Mouse (Mus musculus) kidney, adult 9 months (tissue): ENCODE measurements around the gene Kcnh1.

Experiments used
- DNase-seq: peaks from one replicate; pipeline ENCODE4 v3.0.0; 2022

Kcnh1 gene

DNA sequence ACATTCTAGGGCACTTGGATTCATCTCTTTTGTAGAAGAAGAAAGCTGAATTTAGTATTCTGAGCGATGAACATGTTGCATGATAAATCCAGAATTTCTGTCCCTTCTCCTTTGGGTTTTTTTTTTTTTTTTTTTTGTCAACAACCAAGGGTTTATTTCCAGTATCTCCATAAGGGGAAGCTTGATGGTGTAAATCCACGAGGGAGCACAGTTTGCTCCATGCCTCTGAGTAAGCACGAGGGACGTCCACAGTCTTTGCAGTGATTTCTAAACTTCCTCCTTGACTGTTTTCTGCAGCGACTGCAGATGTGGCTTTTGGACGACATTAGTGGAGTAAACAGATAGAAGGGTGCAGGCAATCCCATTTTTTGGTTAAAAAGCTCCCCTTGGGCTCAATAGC lies 140.6 kb downstream of the Kcnh1 start:
- DNase-seq, result no peak

DNA sequence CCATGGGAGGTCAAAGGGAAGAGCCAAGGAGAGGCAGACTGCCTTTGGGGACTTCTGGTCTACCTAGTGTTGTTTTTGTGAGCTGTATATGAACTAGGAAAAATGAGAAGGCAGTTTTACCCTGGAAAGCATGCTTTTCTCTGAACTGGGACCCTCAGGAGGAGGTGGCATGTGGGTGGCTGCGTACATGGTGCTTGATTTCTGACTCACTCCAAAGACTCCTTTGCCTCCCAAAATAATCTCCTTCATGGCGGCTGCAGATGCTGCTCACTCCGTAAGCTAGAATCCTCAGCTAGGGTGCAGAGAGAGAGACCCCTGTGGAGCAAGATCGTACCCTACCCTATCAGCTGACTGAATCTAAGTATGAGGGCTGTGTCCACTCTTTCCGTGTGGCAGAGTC lies 145.5 kb downstream of the Kcnh1 start:
- DNase-seq, result no peak

DNA sequence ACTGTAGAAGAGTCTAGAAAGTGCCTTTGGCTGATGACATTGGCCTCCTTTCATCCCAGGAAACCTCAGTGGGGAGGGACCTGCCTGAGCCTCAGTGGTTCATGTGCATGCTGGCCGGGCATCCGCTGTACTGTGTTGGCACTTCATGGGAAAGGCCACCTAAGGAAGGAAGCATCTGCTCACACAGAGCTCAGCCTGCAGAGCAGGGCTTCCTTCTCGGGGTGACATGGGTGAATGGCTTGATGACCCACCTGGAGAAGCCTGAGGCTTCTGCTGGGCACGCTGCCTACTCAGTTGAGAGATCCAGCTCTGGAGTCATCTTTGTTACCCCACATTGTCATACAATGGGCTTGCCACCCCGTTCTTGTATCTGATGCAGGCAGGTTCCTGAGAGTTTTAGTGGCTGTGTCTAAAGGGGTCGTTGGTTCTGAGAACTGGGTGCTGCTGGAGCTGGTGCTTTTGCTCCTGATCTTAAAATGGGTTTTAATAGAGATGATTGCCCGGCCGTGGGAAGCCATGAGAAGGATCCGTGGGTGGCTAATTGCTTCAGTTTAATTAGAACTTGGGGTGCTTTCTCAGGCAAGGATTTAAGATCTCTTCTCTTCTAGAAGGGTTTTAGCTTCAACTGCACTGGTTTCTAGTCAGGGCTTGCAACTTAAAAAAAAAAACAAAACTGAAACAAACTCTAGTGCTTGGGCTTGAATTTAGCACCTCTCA lies 148.9 kb downstream of the Kcnh1 start:
- no peak for DNase-seq

DNA sequence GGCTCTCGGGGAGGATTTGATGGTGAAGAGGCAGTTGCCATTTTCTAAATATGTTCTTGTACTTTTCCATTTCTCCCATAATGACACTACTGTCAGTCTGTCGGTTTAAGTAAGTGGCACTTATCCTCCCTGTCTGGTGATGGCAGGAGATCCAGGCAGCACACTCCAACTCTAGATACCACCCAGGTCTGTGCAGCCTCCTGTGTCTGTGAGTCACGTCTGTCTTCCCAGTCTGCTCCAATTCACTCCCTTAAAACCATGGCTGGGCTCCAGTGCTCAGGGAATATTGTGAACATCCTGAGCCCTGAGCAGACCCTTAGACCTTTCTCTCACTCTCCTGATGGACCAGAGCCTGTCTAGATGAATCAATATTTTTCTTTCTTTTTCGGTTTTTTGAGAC lies 151.2 kb downstream of the Kcnh1 start:
- no peak for DNase-seq

DNA sequence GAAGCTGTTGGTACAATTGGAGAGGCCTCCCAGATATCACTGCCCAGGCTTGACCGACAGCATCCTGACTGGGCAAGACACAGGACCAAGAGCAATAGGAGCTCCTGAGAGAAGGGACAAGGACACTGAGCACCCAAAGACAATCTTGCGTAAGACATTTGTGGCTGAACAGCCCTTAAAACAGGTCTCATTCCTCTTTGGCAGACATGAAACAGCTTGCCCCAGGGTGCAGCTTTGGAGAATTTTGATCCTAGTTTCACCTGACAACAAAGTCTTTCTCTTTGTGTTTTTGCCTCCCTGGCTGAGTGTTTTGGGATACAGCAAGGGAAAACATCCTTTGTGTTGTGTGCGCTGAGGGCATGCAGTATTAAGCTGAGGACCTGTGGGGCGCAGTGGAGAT lies 153.4 kb downstream of the Kcnh1 start:
- DNase-seq, result no peak

DNA sequence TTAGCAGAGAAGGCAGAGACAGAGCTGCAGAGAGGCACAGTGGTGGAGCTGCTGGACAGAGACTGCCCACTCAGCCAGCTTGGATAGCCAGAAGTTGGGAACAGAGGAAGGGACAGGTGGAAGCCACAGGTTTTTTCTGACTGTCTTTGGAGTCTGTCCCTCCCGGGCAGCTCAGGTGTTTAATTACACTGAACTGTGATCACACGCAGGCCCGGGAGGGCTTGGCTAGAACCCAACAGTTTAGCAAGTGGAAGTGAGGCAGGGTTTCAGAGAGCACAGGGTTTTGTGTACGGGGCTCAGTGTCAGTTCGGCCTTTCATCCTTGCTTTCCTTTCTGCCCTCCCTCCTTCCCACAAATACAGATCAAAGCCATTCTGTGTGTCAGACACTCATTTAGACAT lies 156.8 kb downstream of the Kcnh1 start:
- peak; percentile 18 for DNase-seq

DNA sequence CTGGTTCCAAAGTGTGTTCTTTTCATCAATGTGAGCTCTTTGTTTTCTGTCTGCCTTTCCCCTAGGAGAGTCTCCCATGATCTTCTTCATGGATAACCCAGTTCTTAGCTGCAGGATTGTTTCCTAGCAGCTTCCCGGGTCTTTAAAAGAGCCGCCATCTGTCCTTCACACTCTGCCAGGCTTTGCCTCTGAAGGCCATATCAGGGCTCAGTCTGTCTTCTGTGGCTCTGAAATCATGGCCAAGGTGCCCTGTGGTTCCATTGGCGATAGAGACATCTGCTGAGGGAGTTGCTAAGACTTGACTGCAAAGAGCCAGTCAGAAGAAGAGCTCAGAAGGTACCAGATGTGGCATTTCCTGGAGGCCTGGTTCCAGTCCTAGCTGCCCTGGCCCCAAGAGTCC lies 165.7 kb downstream of the Kcnh1 start:
- no peak for DNase-seq

DNA sequence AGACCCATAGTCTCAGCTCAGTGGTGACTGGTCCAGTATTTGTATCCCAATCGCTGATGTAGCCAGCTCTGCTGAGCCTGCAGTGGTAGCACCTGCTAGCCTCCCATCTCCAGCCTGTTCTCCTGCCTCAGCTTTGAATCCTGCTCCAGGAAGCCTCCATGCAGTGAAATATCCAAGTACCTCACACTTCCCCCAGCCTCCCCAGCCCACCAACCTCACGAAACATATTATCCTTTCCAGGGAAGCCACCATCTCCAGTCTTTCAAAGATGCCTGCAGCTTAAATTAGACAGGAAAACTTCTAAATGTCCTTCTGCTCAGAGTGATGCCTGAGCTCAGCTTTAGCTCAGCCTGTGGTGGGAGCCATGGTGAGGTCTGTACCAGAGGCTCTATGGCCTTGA lies 168.6 kb downstream of the Kcnh1 start:
- DNase-seq, result no peak

DNA sequence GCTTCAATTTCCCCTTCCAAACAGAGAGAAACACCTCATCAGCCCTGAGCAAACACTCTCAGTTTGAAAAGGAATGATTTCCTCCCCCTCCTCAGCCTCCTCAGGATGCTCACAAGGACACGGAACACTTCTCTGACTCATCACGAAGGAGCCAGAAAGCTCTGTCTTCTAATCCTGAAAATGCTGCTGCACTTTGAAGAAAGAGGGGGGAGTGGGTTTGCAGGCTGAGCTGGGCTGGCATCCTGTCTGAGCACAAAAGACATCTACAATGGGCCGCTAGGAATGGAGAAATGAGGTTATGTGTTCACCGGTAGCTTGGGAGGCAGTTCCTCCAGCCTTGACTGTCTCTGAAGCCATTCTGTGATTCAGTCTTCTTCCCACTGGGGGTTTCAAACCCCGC lies 177.8 kb downstream of the Kcnh1 start:
- no peak for DNase-seq

DNA sequence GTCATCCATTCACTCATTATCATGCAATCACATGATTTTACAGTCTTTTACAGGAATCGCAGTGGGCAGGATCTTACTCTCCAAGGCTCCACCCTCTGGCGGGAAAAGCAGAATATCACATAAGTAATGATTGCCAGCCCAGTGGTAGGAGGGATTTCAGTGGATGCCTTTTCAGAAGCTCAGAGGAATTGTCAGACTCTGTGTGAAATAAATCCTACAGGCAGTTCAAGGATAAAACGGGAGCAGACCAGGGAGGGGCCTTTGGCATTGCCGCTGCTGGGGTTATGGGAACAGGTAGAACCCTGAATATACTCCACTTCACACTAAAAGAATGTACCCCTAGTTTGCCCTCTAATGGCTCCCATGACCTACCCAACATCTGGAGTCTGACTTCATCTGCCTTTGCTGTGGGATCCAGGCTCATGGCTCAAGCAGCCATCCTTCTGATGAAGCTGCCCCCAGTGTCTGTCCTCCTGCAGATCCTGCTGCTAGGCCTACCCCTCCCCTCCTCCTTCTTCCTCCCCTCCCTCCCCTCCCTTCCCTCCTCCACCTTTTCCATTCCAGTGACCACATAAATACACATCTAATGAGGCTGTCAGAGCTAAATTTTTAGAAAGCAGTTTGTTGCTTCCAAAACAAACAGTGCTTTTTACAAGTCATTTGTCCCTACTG lies 181.5 kb downstream of the Kcnh1 start:
- DNase-seq, result no peak

DNA sequence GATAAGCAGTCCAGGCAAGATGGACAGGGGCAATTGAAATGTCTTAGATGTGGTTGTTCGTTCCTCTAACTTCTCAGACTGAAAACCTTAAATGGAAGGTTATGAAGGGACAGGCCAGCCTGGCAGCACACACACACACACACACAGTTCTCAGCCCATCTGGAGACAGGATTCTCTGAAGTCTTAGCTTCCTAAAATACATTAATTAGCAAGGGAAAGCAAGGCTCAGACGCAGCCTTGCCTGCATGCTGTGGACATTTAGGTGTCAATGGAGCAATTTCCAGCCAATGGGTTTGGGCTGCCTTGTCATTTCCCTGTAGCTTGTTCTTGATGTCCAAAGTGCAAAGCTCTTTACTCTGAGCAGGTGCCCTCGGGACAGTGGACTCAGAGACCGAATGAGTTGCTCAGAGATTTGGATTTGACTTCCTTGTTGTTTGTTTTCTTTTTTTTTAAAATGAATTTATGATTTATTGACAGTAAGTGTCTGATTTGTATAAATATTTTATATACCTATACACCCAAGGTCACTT lies 188.0 kb downstream of the Kcnh1 start:
- DNase-seq, result peak; percentile 43

DNA sequence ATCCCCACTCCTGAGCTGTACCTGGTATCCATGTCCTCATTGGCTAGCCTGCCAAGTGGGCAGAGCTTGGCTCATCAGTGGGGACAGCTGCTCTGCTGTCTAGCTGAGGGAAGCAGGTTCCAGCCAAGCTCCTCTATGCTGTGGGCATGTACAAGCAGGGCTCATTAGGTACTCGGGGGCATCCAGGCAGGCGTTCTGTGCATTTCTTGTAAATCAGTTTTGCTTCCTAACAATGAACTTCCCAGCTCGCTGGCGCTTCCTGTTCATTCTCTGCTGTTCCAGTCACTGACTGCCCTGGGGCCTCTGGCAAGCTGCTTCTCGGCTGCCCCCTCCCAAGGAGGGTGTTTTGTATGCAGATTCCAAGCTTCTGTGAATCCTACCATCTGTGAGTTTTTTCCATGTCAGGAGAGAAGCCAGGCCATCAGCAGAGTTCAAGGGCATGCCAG lies 190.0 kb downstream of the Kcnh1 start:
- no peak for DNase-seq

DNA sequence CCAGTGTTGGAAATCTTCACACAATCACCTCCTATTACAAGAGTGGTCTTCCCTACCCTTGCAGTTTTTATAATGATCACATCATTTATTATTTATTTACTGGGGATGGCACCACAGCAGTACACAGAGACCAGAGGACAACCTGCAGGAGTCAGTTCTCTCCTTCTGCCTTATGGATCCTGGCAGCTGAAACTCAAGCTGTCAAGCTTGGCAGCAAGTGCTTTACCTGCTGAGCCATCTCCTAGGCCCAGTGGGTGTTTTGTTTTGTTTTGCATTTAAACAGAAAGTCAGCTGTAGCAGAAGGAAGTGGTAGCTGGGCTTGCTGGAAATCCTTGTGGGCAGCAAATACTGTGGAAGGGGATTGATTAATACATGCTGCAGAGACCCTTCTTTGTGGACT lies 197.1 kb downstream of the Kcnh1 start:
- DNase-seq, result no peak

DNA sequence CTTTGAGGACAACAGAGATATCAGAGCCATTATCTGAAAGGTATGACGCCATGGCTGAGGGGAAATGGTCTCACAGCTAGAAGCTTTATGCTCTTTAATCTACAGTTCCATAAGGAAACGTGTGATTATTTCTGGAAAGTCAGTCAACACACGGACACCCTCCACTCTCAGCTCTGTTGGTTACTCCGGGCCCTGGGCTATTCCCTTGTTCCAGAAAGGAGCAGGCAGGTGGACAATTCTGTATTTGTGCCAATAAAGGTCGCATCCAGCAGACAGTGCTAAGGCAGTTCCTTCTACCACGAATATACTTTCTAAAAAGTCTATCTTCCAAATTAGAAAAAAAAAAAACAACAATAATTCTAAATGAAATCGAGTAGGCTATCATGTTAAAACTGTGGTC lies 200.5 kb downstream of the Kcnh1 start:
- DNase-seq, result no peak

DNA sequence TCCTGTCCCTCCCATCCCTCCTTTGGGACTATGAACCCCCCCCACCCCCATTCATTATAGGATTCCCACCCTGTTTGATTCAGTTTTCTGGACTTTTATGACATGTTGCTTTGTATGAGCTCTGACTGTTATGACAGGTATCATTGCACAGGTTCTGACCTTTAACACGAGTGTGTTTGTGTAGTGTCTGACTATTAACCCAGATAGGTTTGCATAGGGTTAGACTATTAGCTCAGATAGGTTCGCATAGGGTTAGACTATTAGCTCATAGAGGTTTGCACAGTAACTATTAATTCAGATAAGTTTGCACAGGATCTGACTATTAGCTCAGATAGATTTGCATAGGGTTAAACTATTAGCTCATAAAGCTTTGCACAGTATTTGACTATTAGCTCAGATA lies 201.7 kb downstream of the Kcnh1 start:
- no peak for DNase-seq

DNA sequence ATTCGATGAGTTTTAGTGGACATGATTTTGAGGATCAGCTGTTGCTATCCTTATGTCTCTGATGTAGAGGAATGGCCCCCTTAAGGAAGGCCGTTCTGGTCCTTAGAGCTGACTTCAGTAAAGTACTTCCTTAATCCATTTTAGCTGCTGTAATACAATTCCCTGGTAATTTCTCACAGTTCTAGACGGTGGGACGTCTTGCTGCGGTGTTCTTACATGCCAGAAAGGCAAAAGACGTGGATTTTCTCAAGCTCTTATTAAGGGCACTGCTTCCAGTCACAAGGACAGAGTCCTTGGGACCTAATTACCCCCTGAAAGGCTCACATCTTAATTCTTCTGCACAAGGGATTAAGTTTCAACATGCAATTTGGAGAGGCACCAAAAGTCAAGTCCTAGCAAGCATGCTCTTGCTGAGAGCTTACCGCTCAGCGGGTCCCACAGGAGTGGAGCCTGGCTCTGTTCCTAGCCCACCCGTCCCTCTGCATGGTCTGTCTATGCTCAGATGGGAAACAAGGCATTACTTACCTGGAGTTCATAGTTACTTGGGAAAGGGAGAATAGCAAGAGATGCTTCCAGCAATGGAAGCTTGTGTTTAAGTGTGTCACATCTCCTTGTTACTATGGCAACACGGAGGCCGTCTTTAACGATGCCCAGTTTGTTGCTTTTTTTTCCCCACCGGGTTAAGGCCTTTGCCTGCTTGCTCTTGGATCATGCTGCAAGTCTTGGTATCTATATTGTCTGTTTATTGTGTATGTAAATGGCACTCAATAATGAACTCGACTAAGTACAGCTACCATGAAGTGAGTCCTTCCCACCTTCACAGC lies 209.3 kb downstream of the Kcnh1 start:
- no peak for DNase-seq

DNA sequence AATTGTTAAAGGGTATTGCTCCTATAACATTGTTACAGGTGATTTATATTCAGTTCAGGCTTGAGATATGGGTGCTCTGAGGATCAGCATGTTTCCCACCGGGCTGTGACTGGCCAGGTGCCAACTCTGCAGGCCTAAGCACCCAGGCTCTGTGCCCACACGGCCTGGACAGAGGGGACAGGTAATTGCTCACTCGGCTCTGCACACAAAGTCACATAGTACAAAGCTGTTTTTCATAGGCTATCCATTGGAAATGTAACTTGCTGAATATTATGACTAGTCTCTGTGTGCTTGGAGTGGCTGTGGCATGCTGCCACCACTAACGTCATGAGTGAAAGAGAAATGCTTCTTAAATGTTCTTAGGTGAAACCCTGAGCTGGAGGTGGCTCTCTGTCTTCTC lies 210.4 kb downstream of the Kcnh1 start:
- peak; percentile 30 for DNase-seq

DNA sequence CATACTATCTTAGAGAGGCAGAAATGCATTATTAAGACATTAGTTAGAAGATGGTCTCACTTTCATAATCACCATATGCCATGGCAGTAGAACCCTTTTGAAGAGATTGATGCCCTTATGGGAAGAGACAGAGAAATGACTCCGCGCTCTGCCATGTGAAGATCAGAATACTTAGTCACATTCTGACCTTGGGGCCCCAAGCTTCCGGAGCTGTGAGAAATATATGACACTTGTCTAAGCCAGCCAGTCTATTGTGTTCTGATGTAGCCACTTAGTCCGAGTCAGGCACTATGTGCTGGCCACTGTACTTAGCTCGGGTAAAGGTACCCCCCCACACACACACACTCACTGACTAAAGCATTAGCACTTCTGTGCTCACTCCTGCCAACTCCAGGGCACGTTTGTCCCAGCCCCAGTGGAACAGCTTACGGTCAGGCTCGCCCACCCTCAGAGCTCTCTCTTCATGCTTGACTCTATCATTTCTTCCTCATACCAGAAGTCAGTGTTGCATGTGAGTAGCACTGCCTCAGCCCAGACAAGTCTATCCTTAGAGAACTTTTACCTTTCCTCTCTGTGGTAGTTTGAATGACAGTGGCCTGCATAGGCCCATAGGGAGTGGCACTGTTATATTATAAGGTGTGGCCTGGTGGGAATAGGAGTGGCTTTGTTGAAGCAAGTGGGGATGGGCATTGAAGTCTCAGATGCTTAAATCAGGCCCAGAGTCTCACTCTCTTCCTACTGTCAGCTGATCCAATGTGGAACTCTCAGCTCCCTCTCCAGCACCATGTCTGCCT lies 212.5 kb downstream of the Kcnh1 start:
- no peak for DNase-seq

DNA sequence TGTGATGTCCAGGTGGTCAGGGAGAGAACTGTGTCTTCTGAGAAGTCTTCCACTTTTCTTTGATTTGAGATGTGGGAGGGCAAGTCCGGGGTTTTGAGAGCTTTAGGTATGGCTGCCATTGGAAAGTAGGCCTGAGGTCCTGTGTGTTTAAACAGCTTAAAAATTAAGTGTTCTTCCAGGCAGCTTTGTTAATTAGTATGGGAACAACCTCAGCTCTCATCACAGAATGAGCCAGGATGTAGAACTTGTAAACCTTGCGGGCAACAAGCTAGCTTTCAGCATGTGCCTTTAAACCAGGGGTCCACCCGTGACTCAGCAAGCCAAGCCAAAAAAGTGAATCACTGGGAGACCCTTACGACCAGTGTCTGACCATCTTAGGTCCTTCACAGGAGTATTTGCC lies 214.6 kb downstream of the Kcnh1 start:
- peak; percentile 73 for DNase-seq

DNA sequence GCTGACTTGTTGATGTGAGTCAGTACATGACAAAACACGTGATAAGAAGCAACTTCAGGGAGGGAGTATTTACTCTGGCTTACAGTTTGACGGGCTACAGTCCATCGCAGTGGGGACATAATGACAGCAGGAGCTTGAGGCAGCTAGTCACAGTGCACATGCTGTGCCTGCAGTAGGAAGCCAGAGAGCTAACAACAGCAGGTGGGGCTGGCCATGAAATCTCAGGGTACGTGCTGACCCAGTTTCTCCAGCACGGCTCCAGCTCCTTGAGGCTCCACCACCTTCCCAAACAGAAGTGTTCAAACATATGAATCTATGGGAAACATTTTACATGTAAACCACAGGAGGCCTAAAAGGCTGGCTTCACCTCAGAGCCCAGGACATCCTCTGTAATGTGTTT lies 216.0 kb downstream of the Kcnh1 start:
- no peak for DNase-seq

DNA sequence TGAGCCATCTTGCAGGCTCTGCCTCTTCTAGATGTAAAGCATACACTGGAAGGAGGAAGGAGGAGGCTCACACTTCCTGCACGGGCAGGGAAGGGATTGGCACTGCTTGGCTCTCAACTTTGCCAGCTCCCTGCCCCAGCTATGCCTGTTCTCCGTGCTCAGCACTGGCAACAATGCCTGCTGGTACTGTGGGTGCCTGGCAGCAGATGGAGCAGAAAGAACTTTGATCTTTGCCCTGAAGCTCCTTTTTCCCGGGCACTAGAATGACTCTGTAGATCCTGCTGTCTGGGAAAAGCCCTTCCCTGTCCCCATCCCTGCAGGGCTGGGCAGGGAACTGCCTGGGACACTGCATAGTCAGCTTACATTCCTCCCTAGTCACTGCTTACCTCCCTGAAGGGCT lies 225.2 kb downstream of the Kcnh1 start:
- DNase-seq, result peak; percentile 93

DNA sequence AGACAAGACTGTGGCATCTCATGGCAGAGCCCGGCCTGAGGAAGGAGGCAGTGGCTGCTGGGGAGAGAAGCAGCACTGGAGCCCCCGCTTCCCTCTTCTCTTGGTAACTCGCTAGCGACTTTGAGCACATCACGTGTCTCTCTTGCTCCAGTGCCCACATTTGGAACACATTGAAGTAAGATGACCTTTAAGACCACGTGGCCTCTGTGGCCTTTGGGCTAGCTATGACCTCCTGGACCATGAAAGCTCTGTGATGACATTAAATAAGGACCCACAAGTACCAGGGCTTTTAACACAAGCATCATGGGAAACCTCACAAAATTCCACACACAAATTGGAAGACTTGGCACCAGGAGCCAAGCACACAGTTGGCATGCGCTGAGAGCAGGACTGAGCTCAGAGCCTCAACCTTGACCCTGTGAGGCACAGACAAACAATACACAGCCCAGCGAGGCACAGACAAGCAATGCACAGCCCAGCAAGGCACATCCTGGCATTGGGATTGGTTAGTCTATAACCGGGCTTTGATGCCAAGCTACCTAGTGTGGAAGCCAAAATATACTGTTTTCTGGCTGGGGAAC lies 225.8 kb downstream of the Kcnh1 start:
- peak; percentile 76 for DNase-seq

DNA sequence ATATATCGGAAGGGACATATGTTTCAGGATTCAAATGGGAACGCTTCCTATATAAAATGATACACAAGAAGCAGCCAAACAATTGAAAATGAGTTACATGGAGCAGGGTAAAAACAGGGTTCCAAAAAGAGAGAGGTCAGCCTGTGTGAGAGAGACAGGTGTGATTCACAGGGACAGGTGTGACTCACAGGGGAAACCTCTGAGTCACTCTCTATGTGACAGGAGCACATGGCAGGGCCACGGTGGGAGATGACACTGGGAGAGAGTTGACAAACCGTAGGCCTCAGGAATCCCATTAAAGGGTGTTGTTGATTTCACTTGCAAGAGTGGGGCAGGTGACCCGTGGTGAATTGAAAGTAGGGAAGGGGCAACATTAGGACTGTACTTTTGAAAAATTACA lies 228.6 kb downstream of the Kcnh1 start:
- DNase-seq, result no peak
